Mouse (Mus musculus): ENCODE data around the gene Gm20604. TPM values are rescaled to one million over a fixed set of nuclear protein-coding genes. Genes with fewer than 3 reads are reported as not detected.
A peak's percentile ranks its signal among the peaks of the same experiment; 100 is the strongest.

Gene Gm20604
- polyA plus RNA-seq, 1 experiment from 2014 or later: 23.8 TPM

GRCm38 (mm10) chr12:102703921-102704408, 54.5 kb downstream of the Gm20604 start:
- H3K9ac ChIP-seq: peak overlapping the region; percentile 62
- no peaks in the 10 kb centered on the region for H3K9me3 ChIP-seq
- no peaks in the 10 kb centered on the region for H3K36me3 ChIP-seq
- 10% methylated on average over 17 of the region's 17 CpGs for WGBS
- H3K4me1 ChIP-seq: peaks cover 24% of the 10 kb centered on the region
- peak overlapping the region; percentile 99 for H3K4me2 ChIP-seq
- peak overlapping the region; percentile 84 for H3K4me3 ChIP-seq
- no peaks in the 10 kb centered on the region for H3K27me3 ChIP-seq
- H3K27ac ChIP-seq: no peak overlapping the region
- ATAC-seq (ENCODE audit: borderline replicate concordance, extremely low read depth, low FRiP score, low TSS enrichment): no peak; the same call in 1 of the 2 replicates

DNA sequence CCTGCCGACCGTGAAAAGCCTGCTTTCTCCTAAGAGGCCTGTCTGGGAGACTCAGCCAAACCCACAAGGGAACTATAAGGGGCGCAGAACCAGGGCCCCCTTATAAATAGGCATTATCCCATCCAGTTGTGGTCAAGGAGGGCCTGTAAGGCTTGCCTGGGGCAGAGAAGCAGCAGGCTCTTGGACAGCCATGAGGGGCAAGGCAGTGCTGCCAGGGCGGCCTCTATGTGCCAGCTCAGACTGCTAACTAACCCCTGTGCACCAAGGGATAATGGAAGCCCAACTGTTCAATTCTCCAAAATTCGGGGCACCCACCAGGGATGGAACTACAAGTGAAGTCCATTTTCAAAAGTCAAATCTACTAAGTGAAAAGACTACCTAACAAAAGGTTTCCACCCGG, 55.0 kb downstream of the Gm20604 start:
- no peaks in the 10 kb centered on the region for H3K36me3 ChIP-seq
- no peak for ATAC-seq (ENCODE audit: borderline replicate concordance, extremely low read depth, low FRiP score, low TSS enrichment)
- no peak overlapping the region for H3K9ac ChIP-seq
- peak overlapping the region; percentile 99 for H3K4me2 ChIP-seq
- peaks cover 24% of the 10 kb centered on the region for H3K4me1 ChIP-seq
- H3K9me3 ChIP-seq: no peaks in the 10 kb centered on the region
- H3K27ac ChIP-seq: no peak overlapping the region
- H3K27me3 ChIP-seq: no peaks in the 10 kb centered on the region
- peak overlapping the region; percentile 84 for H3K4me3 ChIP-seq
- WGBS: 48% methylated on average over 6 of the region's 6 CpGs

DNA sequence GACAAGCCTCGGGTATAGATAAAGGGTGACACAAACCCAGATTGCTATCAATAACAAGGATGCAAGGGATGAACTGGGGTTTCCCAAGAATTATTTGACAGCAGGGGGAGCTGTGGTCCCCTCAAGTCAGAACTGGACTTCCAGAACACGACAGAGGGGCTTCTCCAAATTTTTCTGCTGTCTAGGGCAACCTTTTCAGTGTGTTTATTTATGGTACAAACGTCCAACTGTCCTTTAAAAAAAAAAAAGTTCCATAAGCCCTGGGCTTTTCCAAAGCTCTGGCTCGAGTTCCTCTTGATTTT, 55.4 kb downstream of the Gm20604 start:
- ATAC-seq (ENCODE audit: borderline replicate concordance, extremely low read depth, low FRiP score, low TSS enrichment): no peak
- peaks cover 24% of the 10 kb centered on the region for H3K4me1 ChIP-seq
- peak overlapping the region; percentile 15; the same call in 1 of the 2 replicates for H3K9ac ChIP-seq

DNA sequence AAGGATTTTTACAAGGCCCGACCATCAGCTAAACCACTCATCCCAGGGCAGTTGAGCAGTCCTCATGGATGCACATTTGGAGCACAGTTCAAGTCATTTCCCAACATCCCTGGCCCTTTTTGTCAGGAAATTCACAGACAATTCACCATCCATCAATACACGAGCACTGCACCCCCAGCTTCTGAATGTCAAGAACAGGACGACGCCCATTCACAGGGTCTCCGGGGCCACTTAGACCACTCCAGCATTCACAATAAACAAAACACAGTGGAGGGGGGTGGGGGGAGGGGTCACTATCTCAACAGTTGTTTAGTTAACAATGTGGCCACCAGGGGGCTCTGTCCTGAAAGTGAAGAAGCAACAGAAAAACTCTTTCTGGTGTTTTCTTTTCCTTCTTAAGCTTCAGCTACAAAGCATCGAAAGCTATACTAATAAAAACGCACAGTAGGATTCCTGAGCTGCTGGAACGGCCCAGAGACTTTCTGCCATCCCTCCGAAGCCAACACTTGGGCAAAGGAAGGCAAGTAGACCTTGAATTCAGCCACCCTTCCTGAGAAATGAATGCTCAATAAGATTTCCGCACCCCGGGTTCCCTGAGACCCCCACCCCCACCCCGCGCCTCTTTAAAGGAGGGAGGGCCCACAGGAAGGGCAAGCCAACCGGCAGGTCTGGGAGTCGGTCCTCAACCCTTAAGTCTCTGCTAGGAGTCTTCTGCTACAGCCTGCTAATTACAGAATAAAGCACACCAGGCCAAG, 55.9 kb downstream of the Gm20604 start:
- H3K9ac ChIP-seq: peak overlapping the region; percentile 15; the same call in 1 of the 2 replicates
- peak overlapping the region; percentile 84 for H3K4me3 ChIP-seq
- H3K9me3 ChIP-seq: no peaks in the 10 kb centered on the region
- H3K27me3 ChIP-seq: no peaks in the 10 kb centered on the region
- no peak for ATAC-seq (ENCODE audit: borderline replicate concordance, extremely low read depth, low FRiP score, low TSS enrichment)
- no peaks in the 10 kb centered on the region for H3K36me3 ChIP-seq
- peaks cover 24% of the 10 kb centered on the region for H3K4me1 ChIP-seq
- WGBS: 7% methylated on average over 15 of the region's 15 CpGs
- peak overlapping the region; percentile 99 for H3K4me2 ChIP-seq
- peak overlapping the region; percentile 66; the same call in 1 of the 2 replicates for H3K27ac ChIP-seq

More for the DNA sequence above, 55.4 kb downstream of the Gm20604 start:
- Histone ChIP-seq H3K4me2 (peak overlapping the region; percentile 99), H3K27me3 (no peaks in the 10 kb centered on the region), H3K9me3 (no peaks in the 10 kb centered on the region), H3K27ac (no peak overlapping the region; the same call in 1 of the 2 replicates), H3K4me3 (peak overlapping the region; percentile 84), H3K36me3 (no peaks in the 10 kb centered on the region)
- WGBS: 7% methylated on average over 4 of the region's 4 CpGs

DNA sequence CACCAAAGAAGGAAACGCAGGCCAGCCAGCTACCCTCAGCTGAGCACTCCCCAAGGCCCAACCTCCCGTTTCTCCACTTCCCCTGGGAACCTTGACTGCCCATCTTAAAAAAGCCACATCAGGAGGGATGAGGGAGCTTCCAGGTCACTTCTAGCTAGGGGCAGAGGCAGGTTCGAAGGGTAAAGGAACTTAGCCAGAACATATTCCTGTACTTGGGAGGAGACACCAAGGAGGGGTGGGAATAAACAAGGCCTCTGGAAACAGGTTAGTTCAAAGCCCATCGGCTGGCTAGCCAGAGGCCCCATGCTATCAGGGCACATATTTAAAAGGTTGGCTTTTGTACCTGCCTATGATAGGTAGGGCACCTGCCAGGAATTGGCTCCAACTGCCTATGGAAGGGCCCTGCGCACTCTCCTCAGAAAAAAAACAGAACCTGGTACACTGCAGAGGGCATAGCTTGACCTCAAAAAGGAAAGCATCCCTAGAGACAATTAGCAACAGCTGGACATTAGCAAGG, 56.7 kb downstream of the Gm20604 start:
- Histone ChIP-seq H3K9me3 (no peaks in the 10 kb centered on the region), H3K27ac (no peak overlapping the region), H3K36me3 (no peaks in the 10 kb centered on the region), H3K9ac (no peak overlapping the region), H3K27me3 (no peaks in the 10 kb centered on the region), H3K4me3 (no peak overlapping the region), H3K4me2 (no peak overlapping the region), H3K4me1 (peaks cover 24% of the 10 kb centered on the region)
- ATAC-seq (ENCODE audit: borderline replicate concordance, extremely low read depth, low FRiP score, low TSS enrichment): no peak
- WGBS: 87% methylated on average over 5 of the region's 5 CpGs

DNA sequence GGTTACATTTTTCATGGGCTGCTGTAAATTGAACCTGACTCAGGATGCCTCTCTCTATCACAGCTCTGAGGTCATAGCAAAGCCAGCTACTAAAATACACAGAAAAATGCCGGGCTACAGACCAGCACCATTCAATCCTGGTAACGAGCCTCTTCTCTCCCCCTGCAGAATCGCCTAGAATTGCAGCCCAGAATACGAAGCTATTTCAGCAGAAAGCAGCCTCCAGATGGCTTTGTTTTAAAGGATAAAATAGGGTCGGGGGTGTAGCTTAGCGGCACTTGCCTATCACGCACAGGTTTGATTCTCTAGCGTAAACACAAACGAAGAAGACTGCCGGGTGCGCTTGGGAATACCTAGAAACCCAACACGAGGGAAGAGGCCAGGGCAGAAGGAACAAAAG, 58.0 kb downstream of the Gm20604 start:
- Histone ChIP-seq H3K27ac (no peak overlapping the region), H3K4me1 (peaks cover 20% of the 10 kb centered on the region), H3K9me3 (no peaks in the 10 kb centered on the region), H3K4me2 (no peak overlapping the region), H3K9ac (no peak overlapping the region), H3K36me3 (no peaks in the 10 kb centered on the region), H3K27me3 (no peaks in the 10 kb centered on the region), H3K4me3 (no peak overlapping the region)
- whole genome bisulfite sequencing: 47% methylated on average over 12 of the region's 12 CpGs
- no peak for ATAC-seq (ENCODE audit: borderline replicate concordance, extremely low read depth, low FRiP score, low TSS enrichment)

DNA sequence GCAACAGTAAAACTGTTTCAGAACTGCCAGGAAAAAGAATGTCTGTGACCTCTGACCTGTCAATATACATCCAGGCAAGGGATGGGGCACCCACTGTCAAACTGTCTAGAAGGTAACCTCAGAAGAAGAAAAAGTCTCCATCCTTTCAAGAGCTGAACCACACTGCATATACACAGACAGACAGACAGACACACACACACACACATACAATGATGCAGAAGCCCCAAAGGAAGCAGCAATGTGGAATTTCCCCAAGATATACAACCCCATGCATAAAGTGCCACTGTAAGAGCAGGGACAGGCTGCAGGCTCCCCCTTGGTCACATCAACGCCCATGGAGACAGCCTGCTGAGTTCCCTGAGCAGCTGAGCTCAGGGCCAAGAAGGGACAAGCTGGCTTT, 59.3 kb downstream of the Gm20604 start:
- Histone ChIP-seq H3K4me2 (no peak overlapping the region), H3K27ac (no peak overlapping the region), H3K9me3 (no peaks in the 10 kb centered on the region), H3K9ac (no peak overlapping the region), H3K27me3 (no peaks in the 10 kb centered on the region), H3K4me1 (peaks cover 16% of the 10 kb centered on the region), H3K4me3 (no peak overlapping the region), H3K36me3 (no peaks in the 10 kb centered on the region)
- no peak for ATAC-seq (ENCODE audit: borderline replicate concordance, extremely low read depth, low FRiP score, low TSS enrichment)
- 38% methylated on average over 1 of the region's 1 CpGs for WGBS

- Histone ChIP-seq H3K27me3 (no peaks in the 10 kb centered on the region), H3K4me2 (no peak overlapping the region), H3K27ac (no peak overlapping the region), H3K36me3 (no peaks in the 10 kb centered on the region), H3K4me3 (no peak overlapping the region), H3K9me3 (no peaks in the 10 kb centered on the region), H3K9ac (no peak overlapping the region), H3K4me1 (peaks cover 7% of the 10 kb centered on the region)
- 75% methylated on average over 1 of the region's 1 CpGs for WGBS
- ATAC-seq (ENCODE audit: borderline replicate concordance, extremely low read depth, low FRiP score, low TSS enrichment): no peak
Observed at GRCm38 (mm10) chr12:102698089-102698684, 60.3 kb downstream of the Gm20604 start.

GRCm38 (mm10) chr12:102697381-102697780, 61.1 kb downstream of the Gm20604 start:
- Histone ChIP-seq H3K4me3 (no peak overlapping the region), H3K9ac (no peak overlapping the region), H3K4me2 (no peak overlapping the region), H3K36me3 (no peaks in the 10 kb centered on the region), H3K9me3 (no peaks in the 10 kb centered on the region), H3K27ac (no peak overlapping the region), H3K27me3 (no peaks in the 10 kb centered on the region), H3K4me1 (no peaks in the 10 kb centered on the region)
- WGBS: 60% methylated on average over 7 of the region's 7 CpGs
- ATAC-seq (ENCODE audit: borderline replicate concordance, extremely low read depth, low FRiP score, low TSS enrichment): no peak

- 64% methylated on average over 14 of the region's 14 CpGs for WGBS
- Histone ChIP-seq H3K9ac (no peak overlapping the region), H3K36me3 (no peaks in the 10 kb centered on the region), H3K4me3 (no peak overlapping the region), H3K4me1 (no peaks in the 10 kb centered on the region), H3K27ac (no peak overlapping the region), H3K9me3 (no peaks in the 10 kb centered on the region), H3K4me2 (no peak overlapping the region), H3K27me3 (no peaks in the 10 kb centered on the region)
- ATAC-seq (ENCODE audit: borderline replicate concordance, extremely low read depth, low FRiP score, low TSS enrichment): no peak
Observed at GRCm38 (mm10) chr12:102696635-102697354, 61.7 kb downstream of the Gm20604 start.

DNA sequence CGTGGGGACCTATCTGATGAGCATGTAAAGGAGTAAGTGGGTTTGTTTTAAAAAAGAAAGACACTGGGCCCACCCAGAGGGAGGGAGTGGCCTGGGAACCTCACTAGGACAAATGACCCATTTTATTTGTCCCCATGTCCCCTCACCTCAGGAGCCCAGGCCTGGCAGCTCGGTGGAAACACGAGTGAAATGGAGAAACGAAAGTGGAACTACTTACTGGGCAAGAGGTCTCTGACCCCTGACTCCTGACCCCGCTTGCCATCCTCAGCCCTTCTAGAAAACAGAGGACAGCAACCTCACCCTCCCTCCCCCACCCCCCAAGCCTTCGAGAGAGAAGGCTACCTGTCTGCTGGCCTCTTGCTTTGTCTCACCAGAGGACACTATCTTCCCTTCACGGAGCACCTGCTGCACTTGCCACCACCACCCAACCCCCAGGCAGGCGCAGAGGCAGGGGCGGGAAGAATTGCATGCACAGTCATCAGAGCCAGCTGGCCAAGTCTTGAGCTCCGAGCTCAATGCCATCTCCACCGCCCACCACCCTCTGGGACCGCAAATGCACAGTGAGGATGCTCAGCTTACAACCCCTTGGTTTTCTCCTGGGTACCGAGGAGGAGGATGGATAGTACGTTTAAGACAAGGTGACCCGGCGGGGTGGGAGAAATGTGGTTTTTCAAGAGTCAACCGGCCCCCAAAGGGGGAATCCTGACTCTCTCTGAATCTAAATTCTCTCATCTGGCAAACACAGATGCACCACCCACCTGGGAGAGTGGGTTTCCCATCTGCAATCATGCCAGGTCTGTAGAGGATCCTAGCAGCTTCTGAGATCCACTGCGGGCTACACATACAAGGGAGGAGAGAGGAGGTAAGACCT, 62.9 kb downstream of the Gm20604 start:
- ATAC-seq (ENCODE audit: borderline replicate concordance, extremely low read depth, low FRiP score, low TSS enrichment): no peak
- H3K27me3 ChIP-seq: no peaks in the 10 kb centered on the region
- H3K4me1 ChIP-seq: 0 out of 2 replicates have a peak, but pooled peaks cover 4% of the 10 kb centered on the region
- no peaks in the 10 kb centered on the region for H3K9me3 ChIP-seq
- 65% methylated on average over 18 of the region's 18 CpGs for WGBS
- H3K4me2 ChIP-seq: no peak overlapping the region
- H3K4me3 ChIP-seq: no peak overlapping the region
- H3K9ac ChIP-seq: no peak overlapping the region
- H3K36me3 ChIP-seq: no peaks in the 10 kb centered on the region
- no peak overlapping the region for H3K27ac ChIP-seq

Measured in lung, embryonic 15.5 days (tissue).